Mouse (Mus musculus): ENCODE measurements around the gene Yipf3.

The Yipf3 gene

DNA sequence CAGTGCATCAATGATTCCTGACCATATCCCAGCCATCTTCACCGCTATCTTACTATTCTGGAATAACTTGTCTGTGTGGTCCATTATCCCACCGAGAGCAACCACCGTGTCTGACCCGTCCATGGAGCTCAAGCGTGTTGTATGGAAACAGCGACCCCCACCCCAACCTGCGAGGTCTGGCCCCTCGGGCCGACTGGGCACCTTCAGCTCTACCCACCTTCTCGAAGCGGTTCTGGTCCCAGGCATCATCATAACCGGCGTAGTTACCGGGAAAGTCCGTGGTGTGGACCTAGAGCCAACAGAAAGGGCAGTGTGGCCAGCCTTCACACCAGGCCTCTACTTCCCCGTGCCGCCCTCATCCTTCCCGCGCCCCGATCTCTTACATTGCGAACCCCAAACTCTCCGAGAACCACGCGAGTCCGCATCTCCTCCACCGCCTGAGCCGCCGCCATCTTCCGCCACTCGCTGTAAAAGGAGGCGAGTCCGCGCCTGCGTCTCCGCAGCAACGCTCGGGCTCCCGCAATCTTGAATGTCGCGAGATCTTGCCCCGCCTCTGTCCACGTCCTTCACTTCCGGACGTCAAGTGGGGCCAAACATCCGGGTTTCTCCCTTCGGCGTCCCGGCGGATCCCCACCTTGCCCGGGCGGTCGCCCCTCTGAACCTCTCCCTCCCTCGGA lies at the start of gene Yipf3, which contains the start of gene Polr1c:
TSS of gene Yipf3 (plus strand) at position 569 of the 677 bp plus-strand sequence.
TSS of gene Polr1c (minus strand) at position 543 of the 677 bp plus-strand sequence.
- peak; percentile 95 for DNase-seq

DNA sequence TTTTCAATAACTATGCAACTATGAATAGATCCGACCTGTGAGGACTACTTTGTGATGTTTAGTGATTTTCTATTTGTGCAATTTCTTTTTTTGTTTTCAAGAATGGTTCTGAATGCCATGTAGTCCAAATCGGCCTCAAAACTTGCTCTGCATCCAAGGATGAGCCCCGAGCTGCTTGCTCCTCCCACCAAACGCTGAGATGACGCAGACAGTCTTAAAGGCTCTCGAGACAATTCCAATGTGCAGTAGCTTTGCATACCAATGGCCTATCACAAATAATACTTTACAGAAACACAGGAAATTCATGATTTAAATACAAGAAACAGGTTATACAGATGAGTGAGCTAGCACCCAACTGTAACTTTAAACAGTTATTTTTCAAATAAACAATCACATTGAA lies 46.7 kb upstream of the Yipf3 start:
- no peak for DNase-seq

DNA sequence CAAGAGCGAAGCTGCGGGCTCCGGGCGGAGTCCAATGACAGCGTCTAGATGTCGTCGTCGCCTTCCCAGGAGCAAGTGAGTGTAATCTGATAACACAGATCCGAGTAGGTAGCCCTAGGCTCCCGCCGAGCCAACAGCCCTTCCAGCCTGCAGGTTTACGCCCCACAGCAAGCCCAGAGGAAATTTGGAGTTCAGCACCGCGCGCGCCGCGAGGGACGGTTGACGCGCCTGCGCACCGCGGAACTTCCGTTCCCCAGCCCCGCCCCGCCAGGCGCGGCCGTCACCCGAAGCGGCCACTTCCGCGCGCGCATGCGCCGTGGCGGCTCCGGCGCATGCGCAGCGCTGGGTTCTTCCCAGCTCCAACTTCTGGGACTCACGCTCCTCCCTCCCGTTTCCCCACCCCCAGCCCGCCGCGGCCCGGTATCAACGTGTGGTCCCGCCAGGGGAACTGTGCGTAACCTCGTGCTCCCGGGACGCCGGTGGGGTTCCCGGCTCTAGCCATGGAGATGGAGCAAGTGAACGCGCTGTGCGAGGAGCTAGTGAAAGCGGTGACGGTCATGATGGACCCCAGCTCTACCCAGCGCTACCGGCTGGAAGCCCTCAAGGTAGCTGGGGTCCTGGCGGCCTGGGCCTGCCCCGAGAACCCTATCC lies 45.3 kb upstream of the Yipf3 start, which contains the start of the genes Polh and Xpo5:
TSS of gene Polh (minus strand) at position 225 of the 651 bp plus-strand sequence.
TSS of gene Xpo5 (plus strand) at position 362 of the 651 bp plus-strand sequence.
- peak; percentile 97 for DNase-seq

DNA sequence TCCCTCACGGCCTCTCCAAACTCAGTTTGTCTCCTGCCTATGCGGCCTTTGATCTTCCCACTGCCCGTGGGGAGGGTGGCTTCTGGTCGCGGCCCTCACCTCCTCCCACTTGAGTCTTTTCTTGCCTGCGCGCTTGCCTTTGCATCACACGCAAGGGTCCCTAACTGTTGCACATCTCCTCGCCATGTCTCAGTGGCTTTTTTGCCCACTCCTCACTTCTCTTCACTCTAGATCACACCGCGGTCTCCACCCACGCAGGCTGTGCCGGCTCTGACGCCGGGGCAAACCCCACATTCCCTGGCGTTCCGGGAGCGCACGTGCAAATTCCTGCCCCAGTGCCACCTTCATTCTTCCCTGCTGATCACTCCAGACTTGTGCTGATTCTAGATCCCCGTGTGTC lies 44.8 kb upstream of the Yipf3 start:
- no peak for DNase-seq

DNA sequence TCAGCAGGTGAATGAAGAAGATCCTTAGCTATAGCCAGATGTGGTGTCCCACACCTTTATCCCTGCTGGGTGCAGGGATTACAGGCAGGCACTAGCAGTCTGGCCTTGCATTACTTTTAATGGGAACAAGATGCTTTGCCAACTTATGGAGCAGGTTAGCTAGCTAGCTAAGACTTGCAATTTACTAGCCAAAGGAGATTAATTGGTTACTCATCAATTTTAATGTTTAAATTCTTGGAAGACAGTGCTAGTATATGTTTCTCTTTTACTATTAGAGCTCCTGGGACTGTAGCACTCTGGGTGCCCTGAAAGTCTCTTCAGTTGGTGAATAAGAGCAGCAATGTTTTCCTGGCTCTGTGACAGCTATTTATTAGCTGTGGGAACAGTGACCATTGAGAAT lies 41.2 kb upstream of the Yipf3 start:
- no peak for DNase-seq

DNA sequence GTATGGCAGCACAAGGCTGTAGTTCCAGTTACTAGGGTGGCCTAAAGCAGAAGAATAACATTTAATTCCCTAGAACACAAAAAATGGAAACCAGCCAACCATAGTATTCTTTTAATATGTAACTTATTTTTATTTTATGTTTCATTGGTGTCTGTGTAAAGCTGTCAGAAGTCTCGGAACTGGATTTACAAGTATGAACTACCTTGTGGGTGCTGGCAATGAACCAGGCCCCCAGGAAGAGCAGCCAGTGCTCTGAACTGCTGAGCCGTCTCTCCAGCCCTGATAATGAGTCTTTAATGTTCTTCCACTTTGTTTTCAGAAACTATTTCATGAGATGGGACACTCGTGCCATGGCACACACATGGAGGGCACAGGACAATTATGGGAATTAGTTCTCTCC lies 37.3 kb upstream of the Yipf3 start:
- DNase-seq = no peak

DNA sequence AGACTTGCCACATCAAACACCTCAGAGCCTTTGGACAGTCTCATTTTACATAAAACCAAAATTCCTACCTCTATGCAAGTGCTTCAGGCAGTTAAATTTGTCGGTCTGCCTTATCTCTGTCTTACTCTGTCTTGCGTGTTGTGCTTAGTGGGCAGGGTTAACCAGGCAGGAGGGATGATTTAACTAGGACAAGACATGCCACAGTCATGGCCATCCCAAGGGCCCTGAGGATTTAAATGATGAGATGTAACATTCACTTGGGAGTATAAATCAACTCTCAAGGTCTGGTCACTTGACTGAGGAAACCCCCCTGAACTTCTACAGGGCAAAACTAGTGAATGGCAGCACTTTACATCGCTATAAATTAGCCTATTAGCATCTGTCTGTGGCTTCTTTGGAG lies 26.3 kb upstream of the Yipf3 start:
- no peak for DNase-seq

DNA sequence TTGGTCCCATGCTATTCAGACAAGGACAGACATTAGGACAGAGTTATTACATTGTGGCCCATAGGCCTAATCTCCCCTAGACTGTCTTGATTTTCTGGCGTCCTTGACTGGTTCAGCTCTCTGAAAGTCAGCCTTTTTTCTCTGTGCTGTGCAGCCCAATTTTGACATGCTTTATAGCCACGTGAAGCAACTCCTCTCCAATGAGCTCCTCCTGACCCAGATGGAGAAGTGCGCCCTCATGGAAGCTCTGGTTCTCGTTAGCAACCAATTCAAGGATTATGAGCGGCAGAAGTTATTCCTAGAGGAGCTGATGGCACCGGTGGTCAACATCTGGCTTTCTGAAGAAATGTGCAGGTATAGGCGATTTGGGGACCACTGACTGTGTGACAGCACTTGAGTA lies 20.3 kb upstream of the Yipf3 start:
- DNase-seq = no peak

DNA sequence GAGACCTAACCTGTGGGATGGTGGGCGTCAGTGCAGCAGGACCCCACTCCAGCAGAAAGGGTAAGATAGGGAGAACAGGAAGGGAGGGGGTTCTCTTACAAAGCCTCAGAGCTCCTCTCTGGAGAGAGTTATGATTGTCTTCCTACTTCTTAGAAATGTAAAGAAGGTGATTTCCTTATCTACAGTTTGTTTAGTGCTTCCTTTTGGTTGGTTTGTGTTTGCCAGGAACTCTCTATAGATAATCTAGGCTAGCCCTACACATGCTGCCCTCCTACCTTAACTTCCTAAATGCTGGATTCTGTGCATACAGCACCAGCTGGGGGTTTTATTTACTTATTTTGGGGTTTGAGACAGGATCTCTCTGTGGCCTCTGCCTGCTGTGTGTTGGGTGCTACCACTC lies 11.8 kb upstream of the Yipf3 start:
- no peak for DNase-seq

DNA sequence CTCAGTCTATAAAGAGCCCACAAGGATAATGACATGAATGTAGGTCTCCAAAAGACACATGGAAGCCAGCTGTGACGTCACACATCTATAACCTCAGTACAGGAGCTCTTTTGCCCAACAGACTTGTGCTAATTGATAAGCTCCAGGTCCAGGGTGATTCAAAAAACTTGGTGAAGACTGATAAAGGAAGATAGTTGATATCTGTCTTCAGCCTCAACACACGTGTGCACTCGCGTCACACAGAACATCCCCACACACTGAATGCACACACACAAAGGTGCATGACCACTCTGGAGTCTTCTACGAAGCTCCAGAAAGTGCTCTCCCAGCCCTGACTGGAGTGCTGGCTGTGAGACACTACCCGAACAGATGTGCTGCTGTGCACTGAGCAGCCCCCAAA lies 10.8 kb upstream of the Yipf3 start:
- no peak for DNase-seq

DNA sequence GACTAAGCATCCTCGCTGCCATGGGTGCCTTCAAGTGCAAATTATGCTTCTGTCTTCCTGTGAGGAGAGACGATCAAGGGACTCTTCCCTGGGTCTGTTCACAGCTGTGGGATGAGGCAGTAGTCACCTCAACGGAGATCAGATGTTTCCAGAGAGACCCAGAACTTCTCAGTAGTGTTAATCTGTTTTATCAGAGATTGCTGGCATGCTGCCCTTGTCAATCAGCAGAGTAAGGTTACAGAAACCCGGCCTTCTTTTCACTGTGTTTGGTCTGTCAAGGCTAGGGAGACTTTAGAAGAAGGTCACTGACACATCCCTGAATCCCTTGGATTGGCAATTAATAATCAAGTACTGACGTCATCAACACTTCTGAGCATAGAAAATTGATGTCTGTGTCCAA lies 10.4 kb upstream of the Yipf3 start:
- DNase-seq = no peak

DNA sequence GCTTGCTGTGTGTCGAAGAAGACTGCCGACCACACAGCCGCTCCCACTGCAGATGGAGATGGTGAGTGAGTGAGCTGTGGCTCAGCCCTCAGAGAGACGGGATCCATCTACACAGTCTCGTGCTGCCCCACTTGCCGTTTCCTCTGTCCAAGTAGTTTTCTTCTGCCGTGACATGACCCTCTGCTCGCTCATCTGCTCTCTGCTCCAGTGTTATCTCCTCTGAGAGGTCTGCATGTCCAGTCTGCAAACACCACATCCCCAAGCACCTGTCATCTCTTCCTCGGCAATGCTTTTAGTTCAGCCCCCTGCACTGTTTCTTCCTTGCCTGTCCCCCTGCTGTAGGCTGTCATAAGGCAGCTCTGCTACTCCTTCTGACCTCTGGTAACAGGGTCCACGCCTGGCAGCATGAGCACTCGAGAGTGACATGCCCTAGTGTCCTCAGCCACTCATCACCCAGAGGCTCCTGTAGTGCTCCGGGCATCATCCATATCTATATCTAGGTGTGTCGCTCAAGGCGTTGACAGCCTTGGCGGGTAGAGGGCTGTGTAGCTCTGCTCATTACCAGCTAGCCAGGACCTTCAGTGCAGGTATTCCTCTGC lies 8.3 kb upstream of the Yipf3 start:
- DNase-seq = no peak

DNA sequence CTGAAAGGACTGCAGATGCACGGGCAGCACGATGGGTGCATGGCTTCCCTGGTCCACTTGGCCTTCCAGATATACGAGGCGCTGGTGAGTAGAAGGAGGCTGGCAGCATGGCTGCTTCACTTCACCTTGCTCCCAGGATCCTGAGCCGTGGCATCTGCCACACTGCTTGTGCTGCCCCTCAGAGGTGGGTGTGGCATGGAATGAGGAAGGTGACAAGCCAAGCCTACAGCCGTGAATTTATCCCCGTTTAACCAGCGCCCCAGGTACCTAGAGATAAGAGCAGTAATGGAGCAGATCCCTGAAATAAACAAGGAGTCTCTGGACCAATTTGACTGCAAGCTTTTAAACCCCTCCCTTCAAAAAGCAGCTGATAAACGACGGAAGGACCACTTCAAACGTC lies 6.4 kb upstream of the Yipf3 start:
- DNase-seq = no peak

DNA sequence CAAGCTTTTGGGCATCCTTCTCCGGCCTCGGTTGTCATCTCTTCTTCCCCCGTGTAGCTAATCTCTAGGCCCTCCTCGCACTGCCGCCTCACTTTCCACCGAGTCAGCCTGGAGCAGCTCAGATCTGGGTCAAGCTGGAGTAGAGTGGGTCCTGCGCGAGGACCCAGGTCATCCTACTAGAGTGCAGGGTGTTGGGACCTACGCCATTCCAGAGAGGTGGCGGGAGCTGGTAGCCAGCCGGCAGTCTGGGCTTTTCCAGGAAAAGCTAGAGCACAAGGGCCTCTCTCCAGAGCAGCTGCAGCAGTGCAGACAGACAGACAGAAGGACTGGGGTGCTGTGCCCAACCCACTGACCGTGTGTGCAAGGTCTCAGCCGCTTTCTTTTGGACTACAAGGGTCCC lies 5.6 kb upstream of the Yipf3 start:
- no peak for DNase-seq

DNA sequence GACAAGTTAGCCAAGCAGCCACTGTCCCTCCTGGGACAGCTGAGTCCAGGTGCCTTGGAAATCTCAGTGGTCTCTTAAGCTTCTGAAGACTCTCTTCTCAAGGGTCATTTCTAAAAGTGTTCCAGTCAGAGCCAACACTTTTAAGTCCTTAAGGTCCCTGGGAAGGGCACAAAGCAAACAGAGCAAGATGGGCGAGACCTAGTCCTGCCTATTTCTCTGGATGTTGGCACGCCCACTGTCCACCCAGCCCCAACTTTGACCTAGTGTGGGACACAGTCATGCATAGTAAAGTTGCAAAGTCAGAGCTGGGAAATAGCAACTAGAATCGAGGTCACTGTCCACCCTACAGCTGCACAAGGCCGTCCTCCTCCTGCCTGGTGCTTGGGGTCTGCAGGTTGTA lies 4.9 kb upstream of the Yipf3 start:
- DNase-seq = no peak

DNA sequence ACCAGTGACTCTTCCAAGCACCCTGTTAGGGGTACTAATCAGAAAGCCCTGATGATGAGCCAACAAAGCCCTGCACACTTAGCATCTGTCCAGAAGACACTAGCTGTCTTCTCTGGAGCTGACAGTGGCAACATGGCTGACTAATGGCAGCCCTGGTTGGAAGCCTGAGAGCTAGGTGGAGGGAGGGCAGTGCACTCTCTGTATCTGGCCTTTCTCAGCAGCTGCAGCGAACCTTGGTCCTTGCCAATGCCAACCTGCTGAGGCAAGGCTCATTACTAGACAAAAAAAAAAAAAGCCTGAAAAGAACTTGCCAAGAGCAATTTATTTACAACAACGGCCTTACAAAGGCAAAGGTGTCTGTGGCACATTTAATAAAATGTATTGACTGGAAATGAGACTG lies 4.3 kb upstream of the Yipf3 start:
- no peak for DNase-seq

DNA sequence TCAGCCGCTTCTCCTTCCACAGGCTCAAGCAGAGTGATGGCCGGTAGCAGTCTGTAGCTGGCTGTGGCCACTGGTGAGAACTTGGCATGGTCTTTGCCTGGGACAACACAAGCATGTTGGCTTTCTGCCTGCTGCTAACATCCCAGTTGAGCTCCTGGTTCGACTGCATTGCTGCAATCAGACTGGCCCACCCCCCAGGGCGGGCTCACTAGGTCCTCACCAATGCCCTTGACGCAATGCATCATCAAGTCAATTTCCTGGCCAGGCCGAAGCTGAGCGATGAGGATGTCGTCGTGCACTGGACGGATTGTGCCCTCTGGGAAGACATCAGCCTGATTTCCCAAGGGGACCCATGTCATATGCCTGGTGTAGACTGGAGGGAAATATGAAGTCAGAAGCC lies 3.3 kb upstream of the Yipf3 start:
- no peak for DNase-seq

DNA sequence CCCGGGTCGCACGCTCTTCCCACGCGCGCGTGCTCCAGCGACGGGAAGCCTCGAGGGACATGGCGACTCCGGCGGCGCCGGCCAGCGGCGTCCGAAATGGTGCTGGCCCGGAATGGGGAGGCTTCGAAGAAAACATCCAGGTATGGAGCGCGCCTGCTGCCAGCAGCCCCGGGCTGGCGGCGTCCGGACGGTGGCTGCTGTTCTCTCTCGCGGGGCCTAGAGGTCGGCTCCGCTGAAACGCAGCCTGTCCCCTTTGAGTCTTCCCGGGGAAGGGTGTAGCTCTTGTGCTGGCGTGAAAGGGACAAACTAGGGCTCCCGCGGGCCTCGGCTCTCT lies 276 bp downstream of the Yipf3 start:
- DNase-seq = no peak

DNA sequence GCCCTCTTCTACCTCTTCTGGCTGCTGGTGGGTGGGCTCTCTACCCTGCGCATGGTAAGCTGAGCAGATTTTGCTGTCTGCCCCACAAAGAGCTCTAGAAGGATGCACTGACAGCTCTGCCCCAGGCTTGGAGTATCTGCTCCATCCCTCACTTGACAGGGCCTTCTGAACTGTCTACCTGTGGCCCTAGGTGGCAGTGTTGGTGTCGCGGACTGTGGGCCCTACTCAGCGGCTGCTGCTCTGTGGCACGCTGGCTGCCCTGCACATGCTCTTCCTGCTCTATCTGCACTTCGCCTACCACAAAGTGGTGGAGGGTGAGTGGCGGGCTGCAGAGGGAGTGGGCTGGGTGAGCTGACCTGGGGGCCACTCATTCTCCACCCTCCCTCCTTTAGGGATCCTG lies 3.3 kb downstream of the Yipf3 start:
- peak; percentile 52 for DNase-seq

DNA sequence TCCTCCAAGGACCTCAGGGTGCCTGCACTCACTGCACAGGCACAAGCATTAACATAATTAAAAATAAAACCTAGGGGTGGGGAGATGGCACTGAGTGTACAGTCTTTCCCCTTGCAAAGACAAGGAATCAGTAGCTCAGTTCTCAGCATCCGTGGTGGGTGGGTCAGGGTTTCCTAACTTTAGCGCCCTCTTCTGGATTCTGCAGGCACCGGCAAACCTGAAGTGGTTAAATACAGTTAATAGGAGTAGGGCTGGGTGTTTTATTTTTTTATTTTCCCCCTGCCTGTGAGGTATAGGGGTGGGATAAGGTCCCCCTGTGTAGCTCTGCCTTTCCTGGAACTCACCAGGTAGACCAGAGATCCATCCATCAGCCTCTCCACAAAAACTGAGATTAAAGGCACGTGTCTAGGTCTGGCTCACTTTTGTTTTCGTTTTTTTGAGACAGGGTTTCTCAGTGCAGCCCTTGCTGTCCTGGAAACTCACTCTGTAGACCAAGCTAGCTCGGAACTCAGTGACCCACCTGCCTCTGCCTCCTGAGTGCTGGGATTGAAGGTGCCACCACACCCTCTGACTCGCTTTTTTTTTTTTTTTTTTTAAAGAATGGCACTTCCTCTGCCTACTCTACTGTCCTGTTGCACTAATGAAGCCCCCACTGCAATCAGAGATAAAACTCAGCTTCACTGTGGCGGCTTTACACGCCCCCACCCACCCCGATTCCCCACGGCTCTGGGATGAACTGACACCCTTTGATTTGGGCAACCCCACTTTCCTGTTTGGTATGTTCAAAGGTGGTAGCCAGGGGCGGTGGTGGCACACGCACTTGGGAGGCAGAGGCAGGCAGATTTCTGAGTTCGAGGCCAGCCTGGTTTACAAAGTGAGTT lies 4.9 kb downstream of the Yipf3 start:
- peak; percentile 65 for DNase-seq

DNA sequence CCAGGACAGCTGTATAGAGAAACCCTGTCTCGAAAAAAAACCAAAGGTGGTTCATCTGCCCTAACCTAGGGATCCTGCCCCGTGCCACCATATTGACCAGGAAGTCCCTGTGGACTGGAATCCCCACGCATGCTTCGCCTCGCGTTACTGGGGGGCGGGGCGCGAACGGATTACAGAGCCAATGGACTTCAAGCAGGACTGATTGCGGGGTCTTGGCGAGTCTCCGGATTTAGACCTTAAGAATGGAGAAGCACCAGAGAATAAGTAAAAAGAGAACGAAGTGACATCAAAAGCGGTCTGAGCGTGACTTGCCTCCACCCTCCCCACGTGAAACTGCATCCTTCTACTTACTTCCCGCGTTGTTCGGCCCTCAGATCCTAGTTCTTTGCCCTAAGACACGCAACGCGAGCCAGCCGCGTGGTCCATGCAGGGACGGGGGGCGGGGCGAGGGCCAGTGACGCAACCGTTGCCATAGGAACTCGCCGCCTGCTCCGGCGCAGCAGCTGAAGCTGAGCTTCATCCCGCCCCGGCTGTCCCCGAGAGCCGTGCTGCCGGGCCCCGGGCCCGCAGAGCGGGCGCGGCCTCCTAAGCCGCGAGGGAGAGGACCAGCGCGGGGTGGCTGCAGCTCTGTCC lies 5.7 kb downstream of the Yipf3 start, which contains the start of gene Lrrc73:
TSS of gene Lrrc73 (plus strand) at position 80 of the 633 bp plus-strand sequence.
- DNase-seq = peak; percentile 94

DNA sequence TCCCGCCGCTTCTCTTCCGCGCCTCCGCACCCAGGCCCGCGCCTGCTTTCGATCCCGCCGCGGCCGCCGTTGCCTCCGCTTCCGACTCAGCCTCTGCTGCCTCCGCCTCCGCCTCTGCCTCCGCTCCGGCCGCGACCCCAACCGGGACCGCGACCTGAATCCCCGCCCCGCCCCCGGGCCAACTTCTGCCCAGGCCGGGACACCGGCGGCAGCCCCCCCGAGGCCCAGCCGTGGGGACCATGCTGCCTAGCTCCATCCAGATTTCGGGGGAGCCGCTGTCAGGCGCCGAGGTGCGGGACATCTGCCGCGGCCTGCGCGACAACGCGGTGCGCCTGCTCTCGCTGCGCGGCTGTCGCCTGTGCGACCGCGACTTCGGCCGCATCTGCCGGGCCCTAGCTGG lies 6.2 kb downstream of the Yipf3 start:
- peak; percentile 64 for DNase-seq

DNA sequence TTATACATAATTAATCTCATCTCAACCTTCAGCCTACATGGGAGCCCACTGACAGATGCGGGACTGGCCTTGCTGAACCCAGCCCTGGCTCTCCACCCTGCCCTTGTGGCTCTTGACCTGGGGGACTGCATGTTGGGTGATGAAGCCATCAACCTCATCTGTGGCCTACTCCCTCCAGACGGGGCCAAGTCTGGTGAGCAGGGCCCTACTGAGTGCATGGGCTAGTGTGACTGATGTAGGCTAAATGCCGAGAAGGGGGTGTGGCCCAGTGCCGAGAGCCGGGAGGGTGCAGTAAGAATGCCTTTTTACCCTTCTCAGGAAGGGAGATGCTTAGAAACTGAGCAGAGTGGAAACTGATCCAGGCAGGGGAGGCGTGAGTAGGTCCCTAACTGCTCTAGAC lies 7.3 kb downstream of the Yipf3 start:
- DNase-seq = no peak
